Mouse (Mus musculus): ENCODE data around the gene Prss33.

The Prss33 gene

GRCm38 (mm10) chr17:23836006-23836575 is at the start of gene Prss33:
Prss33 (minus strand) TSS chr17:23836056.
- 66% methylated on average over 8 of the region's 8 CpGs for WGBS

GRCm38 (mm10) chr17:23880576-23880975 is 44.7 kb upstream of the Prss33 start, which contains the start of the genes Dcpp1 and Dcpp2:
Dcpp1 (plus strand) TSS chr17:23880876.
Dcpp2 (plus strand) TSS chr17:23880880.
- WGBS = 83% methylated on average over 4 of the region's 4 CpGs

- 68% methylated on average over 2 of the region's 2 CpGs for WGBS
Observed at GRCm38 (mm10) chr17:23877166-23877565, 41.3 kb upstream of the Prss33 start.

GRCm38 (mm10) chr17:23876741-23877140 is 40.9 kb upstream of the Prss33 start:
- 32% methylated on average over 3 of the region's 3 CpGs for WGBS

GRCm38 (mm10) chr17:23873884-23874856 is 38.3 kb upstream of the Prss33 start:
- 45% methylated on average over 8 of the region's 8 CpGs for WGBS

GRCm38 (mm10) chr17:23868513-23868912 is 32.7 kb upstream of the Prss33 start:
- 89% methylated on average over 11 of the region's 11 CpGs for WGBS

- WGBS = 93% methylated on average over 15 of the region's 15 CpGs
Observed at GRCm38 (mm10) chr17:23867756-23868155, 31.9 kb upstream of the Prss33 start, which contains the start of gene Prss21. Prss21 (plus strand) TSS chr17:23868056.

- 86% methylated on average over 4 of the region's 4 CpGs for WGBS
Observed at GRCm38 (mm10) chr17:23862926-23863325, 27.1 kb upstream of the Prss33 start.

GRCm38 (mm10) chr17:23857913-23858312 is 22.1 kb upstream of the Prss33 start:
- whole genome bisulfite sequencing = 95% methylated on average over 2 of the region's 2 CpGs

GRCm38 (mm10) chr17:23857193-23857592 is 21.3 kb upstream of the Prss33 start:
- WGBS = 95% methylated on average over 6 of the region's 6 CpGs

- 96% methylated on average over 10 of the region's 10 CpGs for WGBS
Observed at GRCm38 (mm10) chr17:23854229-23854765, 18.4 kb upstream of the Prss33 start.

GRCm38 (mm10) chr17:23853292-23853691 is 17.4 kb upstream of the Prss33 start:
- 37% methylated on average over 5 of the region's 5 CpGs for WGBS

GRCm38 (mm10) chr17:23850853-23851749 is 15.2 kb upstream of the Prss33 start:
- 56% methylated on average over 18 of the region's 19 CpGs for WGBS

- WGBS = 78% methylated on average over 2 of the region's 2 CpGs
Observed at GRCm38 (mm10) chr17:23850028-23850427, 14.2 kb upstream of the Prss33 start.

- 15% methylated on average over 19 of the region's 19 CpGs for WGBS
Observed at GRCm38 (mm10) chr17:23843812-23844273, 8.0 kb upstream of the Prss33 start, which contains the start of the genes Prss32 and Prss41. Prss32 (plus strand) TSS chr17:23843855. Prss41 (minus strand) TSS chr17:23844172.

- 52% methylated on average over 23 of the region's 23 CpGs for WGBS
Observed at GRCm38 (mm10) chr17:23843141-23843811, 7.4 kb upstream of the Prss33 start.

- WGBS = 34% methylated on average over 4 of the region's 4 CpGs
Observed at GRCm38 (mm10) chr17:23841145-23841544, 5.3 kb upstream of the Prss33 start.

- 100% methylated on average over 1 of the region's 1 CpGs for WGBS
Observed at GRCm38 (mm10) chr17:23831201-23831600, 4.7 kb downstream of the Prss33 start.

GRCm38 (mm10) chr17:23829064-23829619 is 6.7 kb downstream of the Prss33 start, which contains the start of gene Elob:
Elob (minus strand) TSS chr17:23829136.
- 2% methylated on average over 37 of the region's 42 CpGs for WGBS
